Mouse (Mus musculus) G1E (cell line): Measurements from ENCODE around the gene Sik3.

Experiments used
- CTCF ChIP-seq: IDR thresholded peaks from 2 replicates; pipeline ENCODE4 v1.5.1; 2012; ENCODE audit warnings: low read depth, low read length, inconsistent platforms, mixed read lengths
- GATA1 ChIP-seq: IDR thresholded peaks from 2 replicates; pipeline ENCODE4 v1.6.1; 2012; ENCODE audit warnings: borderline replicate concordance, low read length, inconsistent platforms, mixed read lengths

GRCm38 (mm10) chr9:46032190-46032589 is 19.6 kb downstream of the Sik3 start:
- TF ChIP-seq GATA1 (no peak), CTCF (no peak)
